Mouse (Mus musculus) heart, embryonic 11.5 days (tissue): Measurements from ENCODE around the gene Spag6. TPM values are rescaled to one million over a fixed set of nuclear protein-coding genes. Genes with fewer than 3 reads are reported as not detected.

ENCODE experiments used
- ATAC-seq: fragments of 200-750 bp; cut with Nextera tagmentation; replicated peaks from 2 replicates; pipeline ENCODE4 v1.8.0; 2017; ENCODE audit warnings: moderate library complexity; ENCODE audit not compliant: insufficient number of reproducible peaks, low FRiP score, low TSS enrichment
- H3K27ac ChIP-seq: fragments of 300-500 bp; sonication (generic); 2 replicates; pipeline ENCODE4 v1.5.1; 2014; ENCODE audit warnings: mild to moderate bottlenecking, low read depth, low read length
- H3K27me3 ChIP-seq: fragments of 300-500 bp; sonication (generic); 2 replicates; pipeline ENCODE4 v1.6.1; 2014; ENCODE audit warnings: mild to moderate bottlenecking, low read length, mixed read lengths; ENCODE audit not compliant: control insufficient read depth, insufficient read depth
- H3K36me3 ChIP-seq: fragments of 300-500 bp; sonication (generic); 2 replicates; pipeline ENCODE4 v1.6.1; 2014; ENCODE audit warnings: mild to moderate bottlenecking, low read length, moderate library complexity, mixed read lengths; ENCODE audit not compliant: control insufficient read depth, insufficient read depth
- H3K4me1 ChIP-seq: fragments of 300-500 bp; sonication (generic); 2 replicates; pipeline ENCODE4 v1.6.1; 2014; ENCODE audit warnings: low read length; ENCODE audit not compliant: control insufficient read depth, insufficient read depth
- H3K4me2 ChIP-seq: fragments of 300-500 bp; sonication (generic); 2 replicates; pipeline ENCODE4 v1.6.1; 2014; ENCODE audit warnings: mild to moderate bottlenecking, moderate library complexity
- H3K4me3 ChIP-seq: fragments of 300-500 bp; sonication (generic); 2 replicates; pipeline ENCODE4 v1.5.1; 2014; ENCODE audit warnings: low read depth, low read length
- H3K9ac ChIP-seq: fragments of 300-500 bp; sonication (generic); 2 replicates; pipeline ENCODE4 v1.6.1; 2014; ENCODE audit warnings: mild to moderate bottlenecking, low read depth, low read length, moderate library complexity
- H3K9me3 ChIP-seq: fragments of 300-500 bp; sonication (generic); replicated peaks from 2 replicates; pipeline ENCODE4 v1.6.1; 2016; ENCODE audit warnings: low read length; ENCODE audit not compliant: control insufficient read depth
- WGBS: fragments of 180-500 bp; shearing (Covaris S2); extraction: QIAGEN DNeasy Blood & Tissue Kit; methylation state at CpG from one replicate; pipeline ENCODE4 v1.1.7; 2014; ENCODE audit not compliant: insufficient replicate concordance; 5-methylcytosine and 5-hydroxymethylcytosine counted together
- polyA plus RNA-seq: library from polyadenylated mRNA; unstranded; fragments of >200 nt; fragmentation: Nextera tagmentation; extraction: Ambion mirVana; gene quantifications from 2 replicates; pipeline ENCODE4 v1.2.1, GENCODE M21; 2014

Spag6 gene
- polyA plus RNA-seq, 1 experiment from 2014 or later, result not detected

DNA sequence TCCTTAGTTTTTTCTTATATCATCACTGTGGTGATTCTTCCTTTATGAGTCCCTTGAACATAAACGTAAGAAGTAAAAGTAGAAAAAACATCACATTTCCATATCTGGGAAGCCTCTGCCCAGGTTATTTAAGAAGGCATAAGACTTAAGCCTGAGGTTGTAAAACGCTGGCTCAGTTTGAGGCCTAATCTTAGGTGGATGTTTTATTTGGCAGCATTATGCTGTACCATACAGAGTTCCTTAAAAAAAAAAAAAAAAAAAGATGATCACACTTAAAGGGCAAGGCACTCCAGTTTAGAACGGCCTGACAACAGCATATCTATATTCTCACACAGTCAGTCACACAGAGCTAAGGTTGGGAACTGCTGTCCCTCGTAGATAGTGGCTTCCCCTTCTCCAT is 32.0 kb downstream of the Spag6 start:
- Histone ChIP-seq H3K4me3 (no peak overlapping the region), H3K9ac (no peak overlapping the region), H3K4me2 (no peak overlapping the region), H3K36me3 (no peaks in the 10 kb centered on the region), H3K27me3 (no peaks in the 10 kb centered on the region), H3K9me3 (no peaks in the 10 kb centered on the region), H3K4me1 (no peaks in the 10 kb centered on the region), H3K27ac (no peak overlapping the region)
- WGBS, result 59% methylated on average over 4 of the region's 4 CpGs
- ATAC-seq, result no peak

DNA sequence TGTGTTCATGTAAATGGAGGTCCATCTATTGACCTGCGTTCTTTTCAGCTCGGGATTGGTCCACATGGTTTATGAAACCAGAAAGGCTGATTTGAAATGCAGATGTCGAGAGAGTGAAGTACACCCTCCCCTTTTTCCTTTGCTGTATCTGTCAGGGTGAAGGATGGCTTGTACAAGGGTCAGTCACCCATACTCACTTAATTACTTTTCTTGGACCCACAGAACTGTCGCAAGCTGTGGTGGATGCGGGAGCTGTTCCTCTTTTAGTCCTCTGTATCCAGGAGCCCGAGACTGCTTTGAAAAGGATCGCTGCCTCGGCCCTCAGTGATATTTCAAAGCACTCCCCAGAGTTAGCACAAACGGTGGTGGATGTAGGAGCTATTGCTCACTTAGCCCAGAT is 37.9 kb downstream of the Spag6 start:
- no peaks in the 10 kb centered on the region for H3K27me3 ChIP-seq
- 48% methylated on average over 9 of the region's 9 CpGs for WGBS
- H3K4me3 ChIP-seq, result no peak overlapping the region
- no peaks in the 10 kb centered on the region for H3K4me1 ChIP-seq
- H3K9ac ChIP-seq, result no peak overlapping the region
- no peak overlapping the region for H3K4me2 ChIP-seq
- no peaks in the 10 kb centered on the region for H3K36me3 ChIP-seq
- no peak for ATAC-seq
- no peaks in the 10 kb centered on the region for H3K9me3 ChIP-seq
- H3K27ac ChIP-seq, result no peak overlapping the region

DNA sequence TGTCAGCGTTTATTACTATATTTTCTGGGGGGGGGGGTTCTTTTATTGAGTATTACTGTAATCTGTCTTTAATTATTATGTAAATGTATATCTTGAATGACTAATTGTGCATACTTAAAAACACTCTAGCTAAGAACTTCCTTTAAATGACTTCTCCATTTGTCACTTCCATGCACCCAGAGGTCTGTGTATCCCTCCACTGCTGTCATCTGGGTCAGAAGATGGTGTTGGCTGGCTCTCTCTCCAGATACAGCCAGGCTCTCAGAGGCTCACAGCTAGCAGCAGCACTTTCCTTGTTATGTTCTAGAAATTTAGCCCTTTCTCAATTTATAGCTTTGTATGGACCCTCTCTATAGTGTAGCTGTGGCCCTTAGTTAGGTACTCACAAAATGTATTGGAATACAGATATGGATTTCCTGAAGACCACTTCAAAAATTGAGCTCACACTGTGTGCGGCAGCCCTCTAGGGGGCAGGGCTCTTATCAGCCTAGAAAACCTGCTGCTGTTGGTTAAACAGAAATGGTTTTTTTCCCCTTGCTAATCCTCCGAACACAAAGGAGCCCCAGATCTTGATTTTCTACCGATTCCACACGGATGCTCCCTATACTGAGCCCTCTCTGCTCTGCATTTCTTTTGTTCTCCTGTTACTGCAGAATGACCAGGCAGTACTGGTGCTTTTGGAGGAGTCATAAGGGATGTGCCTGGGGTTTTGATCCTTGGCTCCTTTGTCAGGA is 40.7 kb downstream of the Spag6 start:
- Histone ChIP-seq H3K36me3 (no peaks in the 10 kb centered on the region), H3K4me3 (no peak overlapping the region), H3K9ac (no peak overlapping the region), H3K4me2 (no peak overlapping the region), H3K9me3 (no peaks in the 10 kb centered on the region), H3K27ac (no peak overlapping the region), H3K4me1 (no peaks in the 10 kb centered on the region), H3K27me3 (no peaks in the 10 kb centered on the region)
- WGBS, result 32% methylated on average over 5 of the region's 5 CpGs
- ATAC-seq, result no peak

DNA sequence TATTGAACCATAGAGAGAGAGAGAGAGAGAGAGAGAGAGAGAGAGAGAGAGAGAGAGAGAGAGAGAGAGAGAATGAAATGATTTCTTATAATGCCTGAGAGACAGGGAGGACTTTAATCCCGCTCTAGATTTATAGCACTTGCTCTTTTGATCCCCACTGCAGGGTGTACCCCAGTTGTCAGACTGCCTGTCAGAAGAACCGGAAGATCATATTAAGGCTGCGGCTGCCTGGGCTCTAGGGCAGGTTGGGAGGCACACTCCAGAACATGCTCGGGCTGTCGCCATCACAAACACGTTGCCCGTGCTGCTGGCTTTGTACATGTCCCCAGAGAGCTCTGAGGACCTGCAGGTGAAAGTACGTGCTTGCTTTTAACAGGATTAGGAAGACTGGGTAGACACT is 43.2 kb downstream of the Spag6 start:
- ATAC-seq, result no peak
- Histone ChIP-seq H3K27me3 (no peaks in the 10 kb centered on the region), H3K4me2 (no peak overlapping the region), H3K27ac (no peak overlapping the region), H3K36me3 (no peaks in the 10 kb centered on the region), H3K4me1 (no peaks in the 10 kb centered on the region), H3K9ac (no peak overlapping the region), H3K9me3 (no peaks in the 10 kb centered on the region), H3K4me3 (no peak overlapping the region)
- WGBS, result 61% methylated on average over 8 of the region's 8 CpGs

DNA sequence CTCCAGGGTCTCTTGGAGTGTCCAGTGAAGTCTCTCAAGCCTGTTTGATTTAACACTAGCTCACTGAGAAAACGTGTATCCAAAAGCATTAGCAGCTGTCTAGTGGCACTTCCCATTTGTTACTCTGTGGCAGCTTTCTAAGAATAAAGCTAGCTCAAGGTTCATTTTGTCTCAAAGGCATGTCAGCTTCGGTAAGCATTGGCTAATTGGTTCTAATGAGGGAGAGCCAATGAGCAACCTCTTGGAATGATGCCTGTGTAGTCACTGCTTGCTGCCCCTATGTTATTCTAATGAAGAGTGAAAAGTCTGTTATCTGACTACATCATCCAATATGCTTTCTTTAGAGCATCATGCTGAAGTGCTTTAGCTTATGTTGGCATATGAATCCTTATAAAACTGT is 45.4 kb downstream of the Spag6 start:
- Histone ChIP-seq H3K27ac (no peak overlapping the region), H3K36me3 (no peaks in the 10 kb centered on the region), H3K4me1 (no peaks in the 10 kb centered on the region), H3K27me3 (no peaks in the 10 kb centered on the region), H3K9me3 (no peaks in the 10 kb centered on the region), H3K9ac (no peak overlapping the region), H3K4me3 (no peak overlapping the region), H3K4me2 (no peak overlapping the region)
- ATAC-seq, result no peak
- 64% methylated on average over 2 of the region's 2 CpGs for WGBS

DNA sequence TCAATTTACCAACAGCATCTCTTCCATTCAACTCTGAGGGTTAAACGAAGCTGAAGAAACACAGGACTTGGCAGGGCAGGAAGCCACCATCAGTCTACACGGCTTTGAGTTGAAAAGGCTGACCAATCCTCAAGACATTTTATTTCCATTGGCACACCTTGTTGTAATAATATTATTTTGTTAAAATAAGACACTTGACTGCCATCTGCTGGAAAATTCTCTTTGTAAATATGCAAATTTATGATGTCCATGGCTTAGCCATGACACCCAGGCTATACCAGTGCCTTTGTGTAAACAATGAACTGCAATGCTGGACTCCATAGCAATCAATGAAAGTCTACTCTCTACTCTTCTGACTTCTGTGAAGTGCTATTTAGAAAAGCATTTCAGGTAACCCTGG is 62.3 kb downstream of the Spag6 start:
- Histone ChIP-seq H3K27me3 (no peaks in the 10 kb centered on the region), H3K4me3 (no peak overlapping the region), H3K4me1 (no peaks in the 10 kb centered on the region), H3K27ac (no peak overlapping the region), H3K36me3 (no peaks in the 10 kb centered on the region), H3K4me2 (no peak overlapping the region), H3K9ac (no peak overlapping the region), H3K9me3 (no peaks in the 10 kb centered on the region)
- ATAC-seq, result no peak
- WGBS, result 51% methylated on average over 2 of the region's 2 CpGs

DNA sequence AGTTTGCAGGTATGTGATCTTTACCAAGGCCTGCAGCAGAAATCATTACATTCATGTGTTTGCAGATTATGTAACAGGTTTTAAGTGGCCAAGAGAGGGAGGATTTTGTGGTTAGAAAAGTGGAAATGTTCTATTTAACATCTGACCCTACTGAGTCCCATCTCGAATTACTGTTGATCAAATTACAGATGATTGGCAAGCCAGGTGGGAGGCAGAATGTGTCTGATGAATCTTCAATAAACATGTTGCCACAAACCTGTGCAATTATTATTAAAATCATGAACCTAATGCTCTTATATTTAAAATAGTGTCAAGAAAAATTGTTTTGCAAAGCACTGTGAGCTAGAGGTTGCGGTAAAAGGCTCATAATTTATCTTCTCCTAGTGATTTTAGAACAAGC is 71.0 kb downstream of the Spag6 start:
- Histone ChIP-seq H3K4me2 (no peak overlapping the region), H3K27me3 (no peaks in the 10 kb centered on the region), H3K9me3 (no peaks in the 10 kb centered on the region), H3K4me1 (peaks cover 5% of the 10 kb centered on the region; the same call in 1 of the 2 replicates), H3K4me3 (no peak overlapping the region), H3K27ac (no peak overlapping the region), H3K9ac (no peak overlapping the region), H3K36me3 (no peaks in the 10 kb centered on the region)
- ATAC-seq, result no peak
- whole genome bisulfite sequencing, result 81% methylated on average over 2 of the region's 2 CpGs

DNA sequence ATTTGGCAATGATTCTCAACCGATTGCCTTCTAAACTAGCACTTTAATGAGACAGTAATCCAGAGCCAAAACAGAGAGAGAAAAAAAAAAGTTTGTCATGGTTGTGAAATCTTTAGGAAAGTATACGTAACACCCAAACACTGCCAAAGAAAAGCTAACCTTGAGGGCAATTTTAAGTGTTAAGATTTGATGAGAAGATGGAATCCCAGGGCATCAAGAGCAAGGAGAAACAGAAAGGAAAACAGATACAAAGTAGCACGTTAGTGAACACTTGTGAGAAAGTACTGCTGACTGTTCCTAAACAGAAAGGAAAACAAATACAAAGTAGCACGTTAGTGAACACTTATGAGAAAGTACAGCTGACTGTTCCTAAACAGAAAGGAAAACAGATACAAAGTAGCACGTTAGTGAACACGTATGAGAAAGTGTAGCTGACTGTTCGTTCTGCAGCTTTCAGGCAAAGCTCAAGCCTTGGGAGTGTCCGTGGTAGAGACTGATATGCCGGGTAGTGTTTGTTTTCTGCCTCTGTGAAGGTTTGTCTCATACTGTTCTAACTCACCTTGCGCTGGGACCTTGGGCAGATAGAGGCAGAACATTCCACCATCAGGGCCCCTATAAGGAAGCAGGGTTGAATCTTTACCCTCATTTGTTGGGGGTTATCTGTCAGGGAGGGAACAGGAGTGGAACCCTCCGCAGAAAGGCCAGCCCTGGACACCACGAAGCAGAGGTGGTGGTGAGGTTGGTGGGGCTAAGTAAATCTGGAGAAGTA is 71.8 kb downstream of the Spag6 start:
- no peak overlapping the region for H3K4me3 ChIP-seq
- H3K27me3 ChIP-seq, result no peaks in the 10 kb centered on the region
- no peaks in the 10 kb centered on the region for H3K9me3 ChIP-seq
- no peak for ATAC-seq
- no peak overlapping the region for H3K27ac ChIP-seq
- H3K4me1 ChIP-seq, result peaks cover 5% of the 10 kb centered on the region; the same call in 1 of the 2 replicates
- no peaks in the 10 kb centered on the region for H3K36me3 ChIP-seq
- peak overlapping the region; percentile 77 for H3K4me2 ChIP-seq
- WGBS, result 46% methylated on average over 12 of the region's 12 CpGs
- H3K9ac ChIP-seq, result no peak overlapping the region
